Mouse (Mus musculus): ENCODE measurements around the gene Cpa3.

GRCm38 (mm10) chr3:20222926-20223698 lies 18.9 kb downstream of the Cpa3 start:
- no peak for TF ChIP-seq ZNF384 (IDR thresholded peaks at IDR 0.05; ENCODE audit: low read depth, low read length)
- no peak for TF ChIP-seq CHD2 (IDR thresholded peaks at IDR 0.05; ENCODE audit: low read depth, low read length)
- no peak for TF ChIP-seq MAFK (IDR thresholded peaks at IDR 0.05; ENCODE audit: insufficient read depth, low read depth, low read length)
- no peak for TF ChIP-seq ZC3H11A (IDR thresholded peaks at IDR 0.05; ENCODE audit: borderline replicate concordance, low read depth, low read length)
